12 mouse cellular contexts compared by ENCODE assay signal in genomic region chr17:85257348-85257747, GRCm38 (mm10).
A peak's percentile ranks its signal among the peaks of the same experiment; 100 is the strongest.
DNase-seq lines count a peak whose midpoint lies in the region; ATAC-seq lines count a peak whose summit lies in the region.
"Had no signal": no experiment of that assay in that cellular context is flagged by ENCODE, and none has a peak within 500 bp of the region (broad histone marks: within the 10 kb centered on the region; RNA-seq: fewer than 3 reads in every experiment).

No protein-coding gene starts in this region.

- peaks cover 15% of the 10 kb centered on the region for H3K4me1 ChIP-seq in embryonic facial prominence, embryonic 13.5 days
- peaks cover 9% of the 10 kb centered on the region for H3K4me1 ChIP-seq in forebrain, embryonic 14.5 days (ENCODE audit: control insufficient read depth, insufficient read depth, low read length)
- peaks cover 12% of the 10 kb centered on the region; the same call in 1 of the 2 replicates for H3K4me1 ChIP-seq in limb, embryonic 10.5 days
- H3K4me1 ChIP-seq in midbrain, embryonic 14.5 days (ENCODE audit: control insufficient read depth, insufficient read depth, low read length), result peaks cover 27% of the 10 kb centered on the region
- no peaks in the 10 kb centered on the region for H3K4me1 ChIP-seq in kidney, embryonic 16.5 days (ENCODE audit: insufficient read depth, low read length)

- no peak overlapping the region for H3K9ac ChIP-seq in embryonic facial prominence, embryonic 13.5 days
- peak overlapping the region; percentile 17; the same call in 1 of the 2 replicates for H3K9ac ChIP-seq in forebrain, embryonic 14.5 days (ENCODE audit: low read length)
- H3K9ac ChIP-seq in midbrain, embryonic 14.5 days (replicated peaks; ENCODE audit: low read length), result peak overlapping the region; percentile 23; the same call in 1 of the 2 replicates
- no peak overlapping the region for H3K9ac ChIP-seq in kidney, embryonic 16.5 days (replicated peaks; ENCODE audit: low read length)

- no peak overlapping the region for H3K27ac ChIP-seq in embryonic facial prominence, embryonic 13.5 days
- H3K27ac ChIP-seq in forebrain, embryonic 14.5 days (ENCODE audit: low read depth, low read length), result no peak overlapping the region
- H3K27ac ChIP-seq in limb, embryonic 10.5 days, result 0 out of 2 replicates have a peak overlapping the region, but pooled peaks have one; percentile 46
- peak overlapping the region; percentile 38 for H3K27ac ChIP-seq in midbrain, embryonic 14.5 days (replicated peaks; ENCODE audit: low read depth, low read length)
- no peak overlapping the region for H3K27ac ChIP-seq in kidney, embryonic 16.5 days (ENCODE audit: low read length)
- H3K27ac ChIP-seq: kidney, postnatal 0 days; stomach, postnatal 0 days had no signal

- 36% methylated on average over 11 of the region's 11 CpGs for WGBS in embryonic facial prominence, embryonic 13.5 days
- 12% methylated on average over 11 of the region's 11 CpGs for WGBS in forebrain, embryonic 14.5 days
- 69% methylated on average over 11 of the region's 11 CpGs for WGBS in limb, embryonic 10.5 days
- 19% methylated on average over 11 of the region's 11 CpGs for WGBS in midbrain, embryonic 14.5 days
- 69% methylated on average over 11 of the region's 11 CpGs for WGBS in kidney, embryonic 16.5 days

- H3K9me3 ChIP-seq in embryonic facial prominence, embryonic 13.5 days, result no peaks in the 10 kb centered on the region
- no peaks in the 10 kb centered on the region for H3K9me3 ChIP-seq in forebrain, embryonic 14.5 days (replicated peaks; ENCODE audit: control insufficient read depth, low read length)
- H3K9me3 ChIP-seq in limb, embryonic 10.5 days (replicated peaks), result no peaks in the 10 kb centered on the region
- H3K9me3 ChIP-seq in midbrain, embryonic 14.5 days (ENCODE audit: control insufficient read depth, low read length), result no peaks in the 10 kb centered on the region
- H3K9me3 ChIP-seq in kidney, embryonic 16.5 days (ENCODE audit: low read length), result no peaks in the 10 kb centered on the region

- peak overlapping the region; percentile 16; the same call in 1 of the 2 replicates for H3K4me2 ChIP-seq in embryonic facial prominence, embryonic 13.5 days
- peak overlapping the region; percentile 36 for H3K4me2 ChIP-seq in forebrain, embryonic 14.5 days (ENCODE audit: low read length)
- peak overlapping the region; percentile 38 for H3K4me2 ChIP-seq in midbrain, embryonic 14.5 days (ENCODE audit: low read length)
- no peak overlapping the region for H3K4me2 ChIP-seq in kidney, embryonic 16.5 days (replicated peaks; ENCODE audit: low read depth, low read length)

- no peak for DNase-seq in forebrain, embryonic 14.5 days (ENCODE audit: low spot score)
- DNase-seq in limb, embryonic 10.5 days (ENCODE audit: low spot score), result no peak
- no peak for DNase-seq in midbrain, embryonic 14.5 days
- no peak for DNase-seq in lung, postnatal 4 days
- DNase-seq in adrenal gland, postnatal 14 days, result no peak
- DNase-seq: adrenal gland, postnatal 36 days; cerebellum, adult 11-12 months had no signal

- H3K36me3 ChIP-seq in embryonic facial prominence, embryonic 13.5 days, result no peaks in the 10 kb centered on the region
- H3K36me3 ChIP-seq in forebrain, embryonic 14.5 days (ENCODE audit: control insufficient read depth, insufficient read depth, low read length), result no peaks in the 10 kb centered on the region
- H3K36me3 ChIP-seq in limb, embryonic 10.5 days, result no peaks in the 10 kb centered on the region
- no peaks in the 10 kb centered on the region for H3K36me3 ChIP-seq in midbrain, embryonic 14.5 days (ENCODE audit: control insufficient read depth, insufficient read depth, low read length)
- no peaks in the 10 kb centered on the region for H3K36me3 ChIP-seq in kidney, embryonic 16.5 days (ENCODE audit: insufficient read depth, low read length)

- no peak for ATAC-seq in embryonic facial prominence, embryonic 13.5 days (ENCODE audit: insufficient number of reproducible peaks, insufficient read depth, low FRiP score, low TSS enrichment, low read depth)
- ATAC-seq in forebrain, embryonic 14.5 days, result no peak
- no peak for ATAC-seq in midbrain, embryonic 14.5 days (ENCODE audit: low FRiP score, low TSS enrichment)
- ATAC-seq in kidney, embryonic 16.5 days (ENCODE audit: low FRiP score, low TSS enrichment), result no peak

- H3K4me3 ChIP-seq in embryonic facial prominence, embryonic 13.5 days, result no peak overlapping the region
- 0 out of 2 replicates have a peak overlapping the region, but pooled peaks have one; percentile 8 for H3K4me3 ChIP-seq in forebrain, embryonic 14.5 days (ENCODE audit: low read depth, low read length)
- H3K4me3 ChIP-seq in limb, embryonic 10.5 days, result no peak overlapping the region
- no peak overlapping the region for H3K4me3 ChIP-seq in midbrain, embryonic 14.5 days (replicated peaks; ENCODE audit: low read depth, low read length)
- no peak overlapping the region for H3K4me3 ChIP-seq in kidney, embryonic 16.5 days (ENCODE audit: low read length)

- peaks cover 6% of the 10 kb centered on the region; the same call in 1 of the 2 replicates for H3K27me3 ChIP-seq in embryonic facial prominence, embryonic 13.5 days
- H3K27me3 ChIP-seq in forebrain, embryonic 14.5 days (replicated peaks; ENCODE audit: control insufficient read depth, insufficient read depth, low read length), result no peaks in the 10 kb centered on the region
- no peaks in the 10 kb centered on the region for H3K27me3 ChIP-seq in limb, embryonic 10.5 days (ENCODE audit: low read depth, poor library complexity, severe bottlenecking)
- no peaks in the 10 kb centered on the region for H3K27me3 ChIP-seq in midbrain, embryonic 14.5 days (ENCODE audit: control insufficient read depth, insufficient read depth, low read length)
- H3K27me3 ChIP-seq in kidney, embryonic 16.5 days (ENCODE audit: insufficient read depth, low read length), result no peaks in the 10 kb centered on the region
- H3K27me3 ChIP-seq: CH12.LX had no signal

Comparison
In these comparisons a context has a peak if more than half of its experiments do, and no peak if none do; other contexts are left out.
1. H3K27ac ChIP-seq: peak in limb, embryonic 10.5 days (single experiment) and midbrain, embryonic 14.5 days (single experiment); none in embryonic facial prominence, embryonic 13.5 days (single experiment), forebrain, embryonic 14.5 days (single experiment) and kidney, embryonic 16.5 days (single experiment).
2. H3K9ac ChIP-seq: peak in forebrain, embryonic 14.5 days (single experiment) and midbrain, embryonic 14.5 days (single experiment); none in embryonic facial prominence, embryonic 13.5 days (single experiment) and kidney, embryonic 16.5 days (single experiment).